Mouse (Mus musculus) embryonic facial prominence, embryonic 15.5 days (tissue): ENCODE data around the gene Nacc1. TPM values are rescaled to one million over a fixed set of nuclear protein-coding genes. Genes with fewer than 3 reads are reported as not detected.
"Not testable (repeated sequence)": the region's sequence is repeated elsewhere in the genome, so short reads cannot be mapped to it uniquely, and the experiment has no call there.

ENCODE experiments used
- ATAC-seq: fragments of 200-750 bp; cut with Nextera tagmentation; 2 replicates; pipeline ENCODE4 v1.8.0; 2017; ENCODE audit warnings: low read depth, moderate TSS enrichment; ENCODE audit not compliant: insufficient number of reproducible peaks, low FRiP score, low TSS enrichment
- H3K27ac ChIP-seq: fragments of 300-500 bp; sonication (generic); replicated peaks from 2 replicates; pipeline ENCODE4 v1.5.1; 2015; ENCODE audit warnings: mild to moderate bottlenecking, inconsistent platforms
- H3K27me3 ChIP-seq: fragments of 300-500 bp; sonication (generic); 2 replicates; pipeline ENCODE4 v1.6.1; 2015; ENCODE audit warnings: inconsistent platforms
- H3K36me3 ChIP-seq: fragments of 300-500 bp; sonication (generic); 2 replicates; pipeline ENCODE4 v1.6.1; 2015; ENCODE audit warnings: mild to moderate bottlenecking, inconsistent platforms
- H3K4me1 ChIP-seq: fragments of 300-500 bp; sonication (generic); 2 replicates; pipeline ENCODE4 v1.6.1; 2015; ENCODE audit warnings: inconsistent platforms
- H3K4me2 ChIP-seq: fragments of 300-500 bp; sonication (generic); replicated peaks from 2 replicates; pipeline ENCODE4 v1.6.1; 2015; ENCODE audit warnings: mild to moderate bottlenecking, inconsistent platforms
- H3K4me3 ChIP-seq: fragments of 300-500 bp; sonication (generic); replicated peaks from 2 replicates; pipeline ENCODE4 v1.5.1; 2015; ENCODE audit warnings: mild to moderate bottlenecking, inconsistent platforms
- H3K9ac ChIP-seq: fragments of 300-500 bp; sonication (generic); 2 replicates; pipeline ENCODE4 v1.6.1; 2015; ENCODE audit warnings: inconsistent platforms
- H3K9me3 ChIP-seq: fragments of 300-500 bp; sonication (generic); replicated peaks from 2 replicates; pipeline ENCODE4 v1.6.1; 2016; ENCODE audit warnings: inconsistent platforms
- WGBS: fragments of 180-500 bp; shearing (Covaris S2); methylation state at CpG from one replicate; pipeline ENCODE4 v1.1.7; 2015; 5-methylcytosine and 5-hydroxymethylcytosine counted together
- polyA plus RNA-seq: library from polyadenylated mRNA; unstranded; fragments of >200 nt; fragmentation: Nextera tagmentation; extraction: Ambion mirVana; gene quantifications from 2 replicates; pipeline ENCODE4 v1.2.1, GENCODE M21; 2015

Gene Nacc1
- polyA plus RNA-seq, 1 experiment from 2014 or later, result 16.7 TPM

DNA sequence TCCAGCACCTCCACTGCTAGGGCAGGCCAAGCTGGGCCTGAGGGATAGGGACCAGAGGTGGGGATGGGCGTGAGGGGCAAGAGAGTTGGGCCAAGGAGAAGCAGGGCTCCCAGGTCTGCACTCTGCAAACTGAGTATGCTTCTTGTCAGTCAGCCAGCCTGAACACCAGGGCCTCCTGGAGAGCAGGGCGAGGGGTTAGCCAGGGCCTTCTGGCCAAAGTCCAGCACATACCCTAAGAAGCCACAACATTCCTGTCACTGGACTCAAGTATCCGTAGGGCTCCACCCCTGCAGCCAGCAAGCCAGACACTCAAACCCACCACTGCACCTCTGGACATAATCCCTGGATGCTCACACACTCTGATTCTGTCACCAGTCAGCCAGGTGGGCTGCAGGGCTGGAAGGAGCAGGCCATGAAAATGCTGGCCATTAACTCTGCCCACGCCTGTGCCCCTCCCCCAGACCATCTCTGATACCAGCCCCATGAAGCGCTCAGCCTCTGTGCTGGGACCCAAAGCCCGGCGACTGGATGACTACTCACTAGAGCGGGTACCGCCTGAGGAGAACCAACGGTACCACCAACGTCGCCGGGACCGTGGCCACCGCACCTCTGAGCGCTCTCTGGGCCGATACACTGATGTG lies 51.5 kb downstream of the Nacc1 start:
- no peak overlapping the region for H3K9ac ChIP-seq
- no peaks in the 10 kb centered on the region for H3K36me3 ChIP-seq
- H3K9me3 ChIP-seq, result no peaks in the 10 kb centered on the region
- peaks cover 34% of the 10 kb centered on the region for H3K4me1 ChIP-seq
- no peak for ATAC-seq
- no peak overlapping the region for H3K4me2 ChIP-seq
- no peak overlapping the region for H3K27ac ChIP-seq
- no peaks in the 10 kb centered on the region for H3K27me3 ChIP-seq
- no peak overlapping the region for H3K4me3 ChIP-seq
- 87% methylated on average over 17 of the region's 17 CpGs for WGBS

DNA sequence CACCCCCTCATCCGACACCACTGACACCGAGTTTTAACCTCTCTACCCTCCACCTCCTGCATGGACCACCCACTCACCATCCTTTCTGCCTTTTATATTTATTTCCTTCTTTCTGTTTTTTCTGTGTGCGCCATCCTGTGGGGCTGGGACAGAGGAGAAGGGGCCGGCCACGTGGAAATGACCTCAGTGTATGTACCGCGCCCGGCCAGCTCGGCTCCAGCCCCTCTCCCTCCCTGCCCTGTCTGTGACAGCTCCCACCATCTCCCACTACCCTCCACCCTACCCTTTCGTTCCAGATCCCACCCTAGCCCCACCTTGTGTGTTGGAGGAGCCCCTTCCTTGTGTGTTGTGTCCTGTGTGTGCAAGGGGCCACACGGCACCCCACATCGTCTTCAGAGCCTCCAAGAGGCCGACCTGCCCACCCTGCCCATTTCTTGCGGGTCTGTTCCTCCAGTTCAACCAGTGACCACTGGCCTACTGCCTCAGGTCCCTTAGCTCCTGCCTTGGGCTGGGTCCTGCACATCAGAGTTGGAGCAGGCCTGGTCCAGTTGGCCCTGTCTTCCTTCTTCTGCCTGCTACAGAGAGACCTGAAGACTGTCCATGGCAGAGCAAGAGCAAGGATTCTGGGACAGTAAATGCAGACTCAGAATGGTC lies 52.1 kb downstream of the Nacc1 start:
- Histone ChIP-seq H3K4me2 (no peak overlapping the region), H3K9me3 (no peaks in the 10 kb centered on the region), H3K36me3 (no peaks in the 10 kb centered on the region), H3K4me1 (peaks cover 34% of the 10 kb centered on the region), H3K27me3 (no peaks in the 10 kb centered on the region), H3K27ac (no peak overlapping the region), H3K4me3 (no peak overlapping the region), H3K9ac (no peak overlapping the region)
- no peak for ATAC-seq
- 72% methylated on average over 14 of the region's 14 CpGs for WGBS

DNA sequence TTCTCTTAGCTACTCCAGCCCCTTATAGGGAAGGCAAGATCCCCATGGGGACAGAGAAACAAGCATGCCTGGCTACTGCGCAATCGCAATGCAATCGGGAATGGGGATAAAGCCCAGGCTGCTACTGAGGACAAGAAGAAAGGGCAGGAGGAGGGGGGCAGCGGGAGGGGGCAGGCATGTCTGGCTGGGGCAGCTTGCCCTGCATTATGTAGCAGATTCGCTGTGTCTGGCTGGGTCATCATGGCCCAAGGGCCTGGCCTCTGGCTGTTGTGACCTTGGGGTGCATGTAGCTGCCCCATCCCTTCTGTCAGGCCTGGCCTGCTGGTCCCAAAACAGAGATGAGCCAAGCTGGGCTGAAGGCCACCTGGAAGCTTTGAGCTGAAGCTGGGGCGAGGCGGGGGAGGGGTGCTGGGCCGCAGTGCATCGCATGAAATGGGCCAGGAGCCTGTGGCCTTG lies 52.8 kb downstream of the Nacc1 start:
- Histone ChIP-seq H3K36me3 (no peaks in the 10 kb centered on the region), H3K9ac (no peak overlapping the region), H3K9me3 (no peaks in the 10 kb centered on the region), H3K4me2 (no peak overlapping the region), H3K4me3 (no peak overlapping the region), H3K27ac (no peak overlapping the region), H3K4me1 (peaks cover 30% of the 10 kb centered on the region), H3K27me3 (no peaks in the 10 kb centered on the region)
- ATAC-seq, result no peak
- 42% methylated on average over 9 of the region's 9 CpGs for WGBS

DNA sequence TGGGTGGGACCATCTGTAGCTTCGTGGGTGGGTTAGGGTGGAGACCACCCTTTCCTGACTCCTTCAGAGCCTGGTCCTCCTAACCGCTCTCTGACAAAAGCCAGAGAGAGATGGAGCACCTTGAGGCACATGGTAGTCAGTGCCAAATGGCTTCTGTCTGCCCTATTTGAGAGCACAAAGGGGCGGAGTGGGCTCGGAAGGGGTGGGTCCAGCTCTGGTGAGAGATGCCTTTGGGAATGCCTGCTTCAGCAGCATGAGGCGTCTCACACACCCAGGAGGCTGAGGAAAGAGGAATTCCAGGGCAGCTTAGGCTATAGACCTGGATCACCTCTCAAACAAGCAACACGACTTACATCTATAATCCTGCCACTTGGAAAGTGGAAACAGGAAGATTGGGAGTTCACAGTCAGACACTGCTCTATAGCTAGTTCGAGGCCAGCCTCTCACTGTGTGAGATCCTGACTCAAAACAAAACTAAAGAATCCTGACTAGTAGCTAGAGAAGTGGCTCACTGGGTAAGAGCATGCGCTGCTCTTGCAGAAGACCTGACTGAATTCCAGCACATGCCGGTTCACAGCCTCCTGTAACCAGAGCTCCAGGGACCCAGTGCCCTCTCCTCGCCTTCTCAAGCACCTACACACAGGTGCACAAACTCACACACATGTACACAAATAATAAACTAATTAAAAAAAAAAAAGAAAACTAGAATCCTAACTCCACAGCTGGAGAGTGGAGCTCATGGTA lies 53.6 kb downstream of the Nacc1 start:
- 39% methylated on average over 10 of the region's 10 CpGs for WGBS
- no peak overlapping the region for H3K27ac ChIP-seq

DNA sequence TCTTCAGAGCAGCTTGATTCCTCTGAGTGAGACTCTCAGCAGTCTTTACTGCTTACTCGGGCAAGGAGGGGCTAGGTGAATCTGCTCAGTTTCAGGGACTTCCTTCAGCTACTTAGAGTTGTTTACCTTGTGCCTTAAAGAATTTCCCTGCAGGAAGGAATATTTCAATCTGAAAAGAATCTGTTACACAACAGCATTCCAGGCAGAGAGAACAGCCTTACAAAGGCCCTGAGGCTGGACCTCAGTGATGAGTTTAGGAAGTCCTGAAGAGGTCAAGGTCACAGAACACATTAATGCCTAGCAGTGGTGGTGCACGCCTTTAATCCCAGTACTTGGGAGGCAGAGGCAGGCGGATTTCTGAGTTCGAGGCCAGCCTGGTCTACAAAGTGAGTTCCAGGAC lies 55.8 kb downstream of the Nacc1 start:
- peaks cover 21% of the 10 kb centered on the region for H3K4me1 ChIP-seq
- H3K9ac ChIP-seq, result no peak overlapping the region
- 86% methylated on average over 4 of the region's 4 CpGs for WGBS
- H3K9me3 ChIP-seq, result no peaks in the 10 kb centered on the region
- H3K4me3 ChIP-seq, result no peak overlapping the region
- H3K36me3 ChIP-seq, result no peaks in the 10 kb centered on the region
- no peak for ATAC-seq
- no peaks in the 10 kb centered on the region for H3K27me3 ChIP-seq
- no peak overlapping the region for H3K4me2 ChIP-seq
- H3K27ac ChIP-seq, result no peak overlapping the region

More for the DNA sequence above, 53.6 kb downstream of the Nacc1 start:
- H3K9ac ChIP-seq, result no peak overlapping the region
- ATAC-seq, result no peak
- no peak overlapping the region for H3K4me3 ChIP-seq
- H3K4me1 ChIP-seq, result peaks cover 30% of the 10 kb centered on the region
- no peak overlapping the region for H3K4me2 ChIP-seq
- H3K36me3 ChIP-seq, result no peaks in the 10 kb centered on the region
- H3K9me3 ChIP-seq, result no peaks in the 10 kb centered on the region
- H3K27me3 ChIP-seq, result no peaks in the 10 kb centered on the region

DNA sequence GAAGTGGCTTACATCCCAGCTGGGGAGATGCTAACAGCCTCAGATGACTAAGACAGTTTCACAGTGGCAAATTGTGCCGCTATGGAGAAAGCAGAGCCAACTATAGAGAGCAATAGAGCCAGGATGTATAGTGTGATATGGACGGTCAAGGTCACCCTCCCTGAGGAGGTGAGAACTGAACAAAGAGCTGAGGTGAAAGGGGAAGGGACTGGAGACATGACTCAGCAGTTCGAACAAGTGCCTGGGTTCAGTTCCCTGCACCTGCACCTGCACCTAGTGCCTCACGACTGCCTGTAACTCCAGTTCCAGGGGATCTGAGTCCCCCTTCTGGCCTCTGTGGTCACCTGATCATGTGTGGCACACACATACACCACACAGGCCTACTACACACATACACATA lies 57.5 kb downstream of the Nacc1 start:
- no peaks in the 10 kb centered on the region for H3K9me3 ChIP-seq
- no peak overlapping the region for H3K4me3 ChIP-seq
- H3K36me3 ChIP-seq, result no peaks in the 10 kb centered on the region
- H3K4me1 ChIP-seq, result peaks cover 8% of the 10 kb centered on the region
- no peak overlapping the region for H3K9ac ChIP-seq
- no peak for ATAC-seq
- H3K27ac ChIP-seq, result no peak overlapping the region
- no peak overlapping the region for H3K4me2 ChIP-seq
- WGBS, result 84% methylated on average over 4 of the region's 4 CpGs
- no peaks in the 10 kb centered on the region for H3K27me3 ChIP-seq

DNA sequence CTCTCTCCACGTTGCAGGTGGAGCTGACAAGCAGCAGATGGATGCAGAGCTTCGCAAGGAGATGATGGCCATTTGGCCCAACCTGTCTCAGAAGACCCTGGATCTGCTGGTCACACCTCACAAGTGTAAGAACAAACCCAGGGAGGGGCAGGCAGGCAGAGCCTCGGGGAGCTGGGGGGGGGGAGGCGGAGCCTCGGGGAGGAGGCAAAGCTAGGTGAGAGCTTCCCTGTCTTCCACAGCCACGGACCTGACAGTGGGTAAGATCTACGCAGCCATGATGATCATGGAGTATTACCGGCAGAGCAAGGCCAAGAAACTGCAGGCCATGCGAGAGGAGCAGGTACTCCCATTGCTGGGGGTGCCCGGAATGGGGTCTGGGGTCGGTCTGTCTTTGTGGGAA lies 58.1 kb downstream of the Nacc1 start:
- H3K27ac ChIP-seq, result no peak overlapping the region
- WGBS, result 77% methylated on average over 11 of the region's 11 CpGs
- H3K4me3 ChIP-seq, result no peak overlapping the region
- H3K36me3 ChIP-seq, result no peaks in the 10 kb centered on the region
- H3K4me1 ChIP-seq, result peaks cover 2% of the 10 kb centered on the region; the same call in 1 of the 2 replicates
- no peaks in the 10 kb centered on the region for H3K9me3 ChIP-seq
- no peak overlapping the region for H3K4me2 ChIP-seq
- H3K9ac ChIP-seq, result no peak overlapping the region
- no peaks in the 10 kb centered on the region for H3K27me3 ChIP-seq
- no peak for ATAC-seq

DNA sequence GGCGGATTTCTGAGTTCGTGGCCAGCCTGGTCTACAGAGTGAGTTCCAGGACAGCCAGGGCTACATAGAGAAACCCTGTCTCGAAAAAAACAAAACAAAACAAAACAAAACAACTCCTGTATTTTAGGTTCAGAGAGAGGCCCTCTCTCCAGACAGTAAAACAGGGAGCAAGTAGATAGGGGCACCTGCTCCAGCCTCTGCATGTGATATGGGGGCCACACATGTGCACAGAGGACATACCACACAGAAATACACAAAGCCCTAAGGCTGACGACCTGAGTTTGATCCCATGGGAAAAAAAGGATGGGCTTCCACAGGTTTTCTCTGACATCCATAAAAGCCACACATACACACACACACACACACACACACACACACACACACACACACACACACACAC lies 64.2 kb downstream of the Nacc1 start:
- ATAC-seq, H3K9me3 ChIP-seq, H3K27ac ChIP-seq, H3K36me3 ChIP-seq, H3K4me1 ChIP-seq, H3K4me3 ChIP-seq, H3K4me2 ChIP-seq, H3K27me3 ChIP-seq, H3K9ac ChIP-seq: not testable (repeated sequence)
- WGBS, result 71% methylated on average over 4 of the region's 4 CpGs

DNA sequence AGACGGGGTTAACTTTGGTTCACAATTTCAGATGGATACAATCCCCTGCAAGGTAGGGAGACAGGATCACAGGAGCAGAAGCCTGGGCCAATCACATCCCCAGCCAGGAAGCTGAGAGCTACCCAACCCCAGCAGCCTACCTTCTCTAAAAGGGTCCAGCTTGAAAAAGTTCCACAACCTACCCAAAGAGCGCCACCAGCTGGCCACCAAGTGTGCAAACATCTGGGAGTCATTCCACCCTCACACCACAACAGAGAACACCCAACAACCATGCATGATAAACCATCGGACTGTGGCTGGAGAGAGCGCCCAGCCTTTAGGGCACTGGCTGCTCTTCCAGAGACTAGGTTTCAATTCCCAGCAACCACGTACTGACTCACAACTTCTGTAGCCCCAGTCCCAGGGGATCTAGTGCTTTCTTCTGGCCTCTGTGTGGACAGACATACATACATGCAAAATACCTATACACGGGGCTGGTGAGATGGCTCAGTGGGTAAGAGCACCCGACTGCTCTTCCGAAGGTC lies 66.5 kb downstream of the Nacc1 start:
- no peaks in the 10 kb centered on the region for H3K36me3 ChIP-seq
- ATAC-seq, result no peak
- no peak overlapping the region for H3K4me3 ChIP-seq
- 71% methylated on average over 8 of the region's 8 CpGs for WGBS
- no peak overlapping the region for H3K9ac ChIP-seq
- no peak overlapping the region for H3K27ac ChIP-seq
- H3K4me1 ChIP-seq, result peaks cover 12% of the 10 kb centered on the region; the same call in 1 of the 2 replicates
- H3K4me2 ChIP-seq, result no peak overlapping the region
- H3K9me3 ChIP-seq, result no peaks in the 10 kb centered on the region
- no peaks in the 10 kb centered on the region for H3K27me3 ChIP-seq
